Mouse (Mus musculus) bone marrow macrophage, adult 2 months (primary cell): ENCODE data around the gene Gpr150.

Source experiments
- CTCF ChIP-seq: IDR thresholded peaks from 2 replicates; pipeline ENCODE4 v1.5.1; 2012; ENCODE audit warnings: low read depth, mild to moderate bottlenecking, low read length, moderate library complexity
- POLR2A ChIP-seq: IDR thresholded peaks from 2 replicates; pipeline ENCODE4 v1.6.1; 2012; ENCODE audit warnings: mild to moderate bottlenecking, low read depth, low read length, borderline replicate concordance

GRCm38 (mm10) chr13:76044971-76045370 lies 11.8 kb downstream of the Gpr150 start:
- TF ChIP-seq POLR2A (no peak), CTCF (no peak)
